Mouse (Mus musculus): ENCODE results near the gene Kctd12. TPM values are rescaled to one million over a fixed set of nuclear protein-coding genes. Genes with fewer than 3 reads are reported as not detected.

Kctd12 gene
- total RNA-seq (2021), result 10 to 100 TPM; 48.1 to 51.1 TPM
- long read RNA-seq, experiment 1, full-length matches to known transcripts, result 4 of 9 reads
- long read RNA-seq, experiment 1, partial matches to known transcripts, result 0 of 9 reads
- long read RNA-seq, experiment 1, other reads (novel, unspliced or antisense), result 5 of 9 reads
- long read RNA-seq, experiment 2, full-length matches to known transcripts, result 4 of 5 reads
- long read RNA-seq, experiment 2, partial matches to known transcripts, result 0 of 5 reads
- long read RNA-seq, experiment 2, other reads (novel, unspliced or antisense), result 1 of 5 reads

DNA sequence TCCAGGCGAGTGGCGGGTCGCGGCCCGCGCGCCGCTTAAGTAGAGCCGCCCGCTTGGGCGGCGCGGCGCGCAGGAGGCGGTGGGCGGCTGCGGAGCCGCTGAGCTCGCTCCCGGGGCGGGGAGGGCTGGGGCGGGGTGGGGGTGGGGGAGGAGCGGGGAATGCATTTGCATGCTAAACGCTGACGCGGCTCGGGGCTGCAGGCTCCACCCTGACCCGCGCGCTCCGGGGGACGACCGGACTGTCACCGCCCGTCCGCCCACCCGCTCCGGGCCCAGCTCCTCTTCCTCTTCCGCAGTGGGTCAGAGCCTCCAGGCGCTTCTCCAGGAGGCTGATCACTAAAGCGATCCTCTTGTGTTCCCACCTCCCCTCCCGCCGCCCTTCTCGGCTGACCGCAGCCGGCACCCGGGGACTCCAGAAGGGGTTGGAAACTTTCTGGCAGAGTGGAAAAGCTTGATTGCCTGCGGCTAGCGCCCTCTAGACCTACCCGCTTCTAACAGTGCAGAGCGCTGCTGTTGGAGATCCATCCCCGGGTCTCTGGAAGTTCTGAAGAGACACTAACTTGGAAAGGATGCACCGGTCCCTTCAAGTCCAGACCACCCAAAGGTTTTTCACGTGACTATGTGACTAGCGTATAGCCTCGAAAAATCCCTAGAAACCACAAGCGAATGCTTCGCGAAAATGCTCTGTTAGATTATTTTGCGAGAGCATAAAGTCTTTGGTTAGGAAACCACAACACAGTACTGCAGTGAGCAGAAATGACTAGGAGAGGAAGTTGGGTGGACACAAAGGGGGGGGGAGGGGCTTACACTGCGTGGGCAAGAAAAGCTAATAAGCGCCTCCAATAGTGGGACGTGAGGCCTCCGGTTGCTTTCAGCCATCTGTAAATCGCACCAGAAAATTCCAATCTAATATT is at the start of gene Kctd12:
Kctd12 (minus strand) TSS at position 11 of the 914 bp plus-strand sequence.
- peak; percentile 60 to 76 for DNase-seq (ENCODE audit: low spot score in 2 of 2)

DNA sequence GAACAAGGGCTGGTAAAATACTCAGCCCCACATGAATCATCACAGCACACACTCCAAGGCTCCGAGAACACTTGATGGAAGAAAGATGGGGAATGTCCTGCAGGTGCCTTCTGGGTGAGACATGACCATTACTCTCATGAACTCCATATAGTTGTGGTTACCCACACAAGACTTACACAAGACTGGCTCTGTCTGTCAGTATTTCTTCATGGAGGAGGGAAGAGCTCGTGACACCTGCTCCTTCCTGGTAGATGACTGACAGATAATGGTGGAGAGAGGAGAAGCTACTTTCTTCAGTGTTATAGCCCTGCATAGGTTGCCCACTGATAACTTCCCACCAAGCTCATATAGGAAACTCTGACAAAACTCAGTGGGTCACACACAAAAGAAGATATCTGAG is 46.8 kb upstream of the Kctd12 start:
- DNase-seq (ENCODE audit: low spot score in 2 of 2), result no peak

DNA sequence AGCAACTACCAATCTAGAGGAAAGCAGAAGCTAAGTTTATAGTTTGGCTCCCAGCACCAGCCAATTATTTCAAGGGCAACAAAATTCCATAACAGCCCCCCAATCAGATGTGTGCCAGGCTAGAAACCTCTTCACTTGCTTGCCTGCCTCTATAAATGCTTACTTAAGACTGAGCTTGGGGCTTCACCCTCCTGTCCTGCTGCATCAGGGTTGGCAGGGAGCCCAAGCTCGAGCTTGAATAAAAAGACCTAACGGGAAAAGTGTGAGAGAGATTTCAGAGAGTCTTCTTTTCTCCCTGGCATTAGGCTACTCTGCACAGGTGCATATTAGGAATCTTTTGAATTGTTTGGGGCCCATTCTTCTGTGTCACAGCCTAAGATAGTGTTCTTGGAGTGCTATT is 37.6 kb upstream of the Kctd12 start:
- no peak for DNase-seq (ENCODE audit: low spot score in 2 of 2)

DNA sequence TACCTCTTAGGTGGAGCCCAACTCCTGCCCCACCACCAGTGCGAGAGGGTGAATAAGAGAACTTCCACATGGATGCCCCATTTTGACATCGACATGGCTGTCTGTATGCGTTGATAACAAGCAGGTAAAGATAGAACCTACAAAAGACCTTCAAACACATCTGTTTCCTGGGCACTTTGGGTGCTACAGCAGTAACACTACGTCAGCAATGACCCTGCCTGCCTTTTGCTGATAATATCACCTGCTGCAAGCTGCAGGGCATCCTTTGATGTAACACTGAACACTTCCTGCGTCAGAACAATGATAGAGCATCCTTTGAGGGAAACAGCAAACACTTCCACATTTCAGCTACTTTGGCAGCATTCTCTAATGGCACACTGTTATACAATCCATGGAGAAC is 34.6 kb upstream of the Kctd12 start:
- DNase-seq (ENCODE audit: low spot score in 2 of 2), result no peak

DNA sequence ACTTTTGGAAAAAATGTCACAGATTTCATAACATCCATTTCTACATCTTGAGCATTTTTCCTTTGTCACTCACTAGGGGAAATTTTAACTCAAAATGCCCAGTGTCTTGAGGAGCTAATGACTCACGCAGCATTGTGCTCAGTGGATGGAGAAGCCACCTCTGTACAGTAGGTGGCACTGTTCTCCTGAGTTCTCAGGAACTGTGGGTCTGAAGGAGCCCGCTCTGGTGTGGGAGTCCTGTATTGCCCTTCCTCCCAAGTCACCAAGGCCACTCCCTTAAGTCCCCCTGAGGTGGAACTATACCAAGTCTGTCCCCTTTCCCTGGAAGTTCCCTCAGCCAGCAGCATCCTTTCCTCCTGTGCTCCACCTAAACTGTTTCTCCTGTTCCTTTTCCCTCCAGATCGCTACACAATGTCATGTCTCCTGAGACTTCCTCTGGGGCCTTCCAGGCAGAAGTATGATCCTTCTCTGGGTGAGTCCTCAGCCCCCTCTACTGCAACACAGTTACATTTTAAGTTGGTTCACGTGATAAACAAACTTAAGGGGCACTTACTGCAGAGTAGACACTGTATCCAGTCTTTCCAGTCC is 30.2 kb upstream of the Kctd12 start:
- peak; percentile 67 to 69 for DNase-seq (ENCODE audit: low spot score in 2 of 2)

DNA sequence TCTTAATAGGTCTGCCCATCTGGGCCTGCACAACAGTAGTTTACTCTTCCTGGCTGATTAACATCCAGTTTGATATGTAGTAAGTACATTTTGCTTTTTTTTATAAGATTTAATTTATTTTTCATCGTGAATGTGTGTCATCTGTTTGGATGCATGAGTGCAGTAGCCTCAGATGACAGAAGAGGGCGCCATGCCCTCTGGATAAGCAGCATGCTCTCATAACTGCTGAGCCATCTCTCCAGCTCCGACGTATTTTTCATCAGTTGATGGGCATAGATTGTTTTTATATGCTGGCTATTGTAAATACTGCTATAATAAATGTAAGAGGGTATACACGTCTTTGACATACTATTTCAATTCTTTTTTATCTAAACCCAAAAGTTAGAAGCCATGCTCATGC is 29.3 kb upstream of the Kctd12 start:
- peak; percentile 22 to 35 for DNase-seq (ENCODE audit: low spot score in 2 of 2)

DNA sequence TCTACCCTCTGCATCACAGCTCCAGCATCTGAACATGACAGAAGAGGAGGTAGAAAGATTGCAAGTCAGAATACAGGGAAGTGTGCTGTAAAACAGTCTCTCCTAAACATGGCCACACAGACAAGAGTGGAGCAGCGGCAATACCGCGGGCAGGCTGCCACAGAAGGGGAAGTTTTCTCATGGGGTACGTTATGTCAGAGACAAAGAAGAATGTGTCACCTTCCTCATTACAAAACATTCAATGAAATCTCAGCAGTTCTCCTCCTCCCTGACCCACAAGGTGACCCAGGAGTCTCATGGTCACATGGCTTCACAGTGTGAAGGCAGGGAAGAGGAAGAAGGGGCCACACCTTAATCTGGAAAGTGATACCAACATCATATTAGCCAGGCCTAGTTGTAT is 25.3 kb upstream of the Kctd12 start:
- DNase-seq (ENCODE audit: low spot score in 2 of 2), result no peak

DNA sequence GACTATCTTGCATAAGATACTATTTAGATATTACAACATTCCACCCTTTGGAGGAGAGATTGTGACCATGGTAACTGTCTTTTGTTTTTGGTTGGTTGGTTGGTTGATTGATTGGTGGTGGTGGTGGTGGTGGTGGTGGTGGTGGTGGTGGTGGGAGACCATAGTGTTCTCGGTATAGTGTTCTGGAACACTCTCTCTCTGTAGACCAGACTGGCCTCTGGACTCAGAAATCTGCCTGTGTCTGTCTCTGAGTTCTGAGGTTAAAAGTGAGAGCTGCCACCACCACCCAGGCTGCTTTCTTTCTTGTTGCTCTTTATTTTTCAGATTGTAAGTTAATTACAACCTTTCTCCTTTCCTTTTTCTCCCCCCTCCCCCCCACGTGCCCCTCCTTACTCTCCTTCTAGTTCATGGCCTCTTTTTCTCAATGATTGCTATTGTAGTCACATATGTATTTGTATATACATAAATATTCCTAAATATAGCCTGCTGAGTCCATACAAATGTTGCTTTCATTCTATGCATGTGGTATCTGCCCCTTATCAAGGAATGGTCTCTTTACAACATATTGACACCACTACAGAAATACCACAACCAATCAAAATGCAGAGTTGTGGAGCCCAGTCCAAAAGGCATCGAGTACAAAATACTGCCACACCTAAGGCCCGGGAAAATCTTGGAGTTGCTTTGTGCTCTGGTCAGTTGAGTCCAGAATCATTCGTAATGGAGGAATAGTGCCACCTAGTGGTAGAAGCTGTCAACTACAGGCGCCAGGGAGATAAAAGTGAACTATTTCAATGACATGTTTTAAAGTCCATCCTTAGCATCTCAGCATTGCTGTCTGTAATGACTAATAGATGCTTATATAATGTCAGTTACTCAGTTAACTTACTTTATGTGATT is 12.5 kb upstream of the Kctd12 start:
- DNase-seq (ENCODE audit: low spot score in 2 of 2), result peak; percentile 77 to 83

DNA sequence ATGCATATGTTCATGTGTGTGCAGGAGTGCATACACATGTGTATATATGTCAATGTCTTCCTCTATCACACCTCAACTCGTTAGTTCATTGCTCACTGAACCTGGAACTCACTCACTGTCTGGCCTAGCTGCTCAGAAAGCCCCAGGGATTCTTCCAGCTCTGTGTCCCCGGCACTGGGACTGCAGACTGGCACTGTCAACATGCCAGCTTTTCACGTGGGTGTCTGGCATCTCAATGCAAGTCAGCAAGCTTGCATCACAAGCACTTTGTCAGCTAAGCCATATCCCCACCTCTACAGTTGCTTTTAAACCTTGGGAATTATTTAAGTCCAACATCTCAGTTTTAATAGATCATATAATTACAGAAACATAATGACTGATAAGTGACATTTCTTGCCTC is 8.3 kb upstream of the Kctd12 start:
- DNase-seq (ENCODE audit: low spot score in 2 of 2), result no peak

DNA sequence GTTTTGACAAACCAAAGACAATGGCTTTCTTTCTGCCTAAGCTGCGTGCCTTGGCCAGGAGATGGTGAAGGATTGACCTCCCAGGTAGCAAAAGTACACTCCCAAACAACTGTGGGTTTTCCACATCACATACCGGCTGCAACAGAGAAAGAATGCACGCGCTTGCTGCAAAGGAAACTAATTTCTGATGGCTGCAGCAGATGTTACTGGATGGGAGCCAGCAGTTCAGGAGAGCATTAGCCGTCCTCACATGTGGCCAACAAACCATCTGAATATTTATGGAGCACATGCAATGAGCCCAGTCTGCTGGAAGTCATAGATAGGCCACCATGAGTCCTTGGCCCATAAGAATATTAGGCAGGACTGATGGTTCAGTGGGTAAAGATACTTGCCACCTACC is 7.4 kb upstream of the Kctd12 start:
- no peak for DNase-seq (ENCODE audit: low spot score in 2 of 2)

DNA sequence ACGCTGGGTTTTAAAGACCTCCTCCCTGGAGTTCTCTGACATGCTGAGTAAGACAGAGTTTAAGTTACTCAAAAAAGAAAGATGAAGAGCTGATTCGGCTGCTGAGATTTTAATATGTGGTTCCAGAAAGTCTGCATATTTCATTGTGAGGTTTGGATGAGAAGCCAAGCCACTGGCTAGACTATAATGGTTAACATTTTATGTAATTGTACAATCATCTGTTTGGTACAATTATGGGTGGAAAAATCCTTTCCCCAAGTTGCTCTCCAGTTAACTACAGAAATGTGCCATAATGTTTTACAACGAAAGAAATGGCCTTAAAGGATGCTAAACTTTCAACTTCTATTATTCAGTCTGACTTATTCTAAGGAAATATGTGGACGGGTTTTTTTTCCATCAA is 6.8 kb upstream of the Kctd12 start:
- DNase-seq (ENCODE audit: low spot score in 2 of 2), result no peak

DNA sequence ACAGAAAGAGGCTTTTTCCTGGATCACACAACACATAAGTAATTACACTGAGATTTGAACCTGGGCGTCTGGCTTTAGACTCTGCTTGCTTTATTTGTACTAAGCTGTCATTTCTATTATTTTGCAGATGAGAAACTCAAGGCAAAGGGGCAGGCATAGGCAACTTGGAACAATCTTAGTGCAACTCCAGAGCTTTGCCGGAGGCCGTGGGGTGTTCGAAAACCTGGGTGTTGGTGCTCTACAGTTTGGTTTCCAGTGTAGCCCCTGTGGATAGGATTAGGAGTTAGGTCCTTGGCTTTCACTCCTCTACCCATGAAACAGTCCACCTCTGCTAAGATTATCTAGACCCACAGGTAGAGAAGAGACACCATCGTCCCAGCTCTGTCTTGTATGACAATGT is 5.2 kb upstream of the Kctd12 start:
- no peak for DNase-seq (ENCODE audit: low spot score in 2 of 2)

DNA sequence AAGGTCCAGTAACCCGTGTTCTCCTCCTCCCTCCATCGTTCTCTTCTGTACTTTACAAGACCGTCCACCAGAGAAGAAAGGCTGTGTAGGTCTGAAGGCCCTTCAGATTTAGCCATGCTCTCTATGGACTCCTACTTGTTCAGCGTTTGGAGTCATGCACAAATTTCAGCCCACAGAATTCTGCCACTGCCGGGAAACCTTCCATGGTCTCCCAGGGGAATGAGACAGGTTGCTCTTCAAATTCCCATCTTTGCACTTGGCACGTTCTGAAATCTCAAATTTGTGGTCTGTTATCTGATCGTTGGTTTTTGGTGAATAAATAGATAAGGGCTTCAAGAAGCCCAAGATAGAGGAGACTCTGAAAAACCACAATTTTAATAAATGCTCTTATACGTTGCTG is 1.2 kb upstream of the Kctd12 start:
- no peak for DNase-seq (ENCODE audit: low spot score in 2 of 2)

DNA sequence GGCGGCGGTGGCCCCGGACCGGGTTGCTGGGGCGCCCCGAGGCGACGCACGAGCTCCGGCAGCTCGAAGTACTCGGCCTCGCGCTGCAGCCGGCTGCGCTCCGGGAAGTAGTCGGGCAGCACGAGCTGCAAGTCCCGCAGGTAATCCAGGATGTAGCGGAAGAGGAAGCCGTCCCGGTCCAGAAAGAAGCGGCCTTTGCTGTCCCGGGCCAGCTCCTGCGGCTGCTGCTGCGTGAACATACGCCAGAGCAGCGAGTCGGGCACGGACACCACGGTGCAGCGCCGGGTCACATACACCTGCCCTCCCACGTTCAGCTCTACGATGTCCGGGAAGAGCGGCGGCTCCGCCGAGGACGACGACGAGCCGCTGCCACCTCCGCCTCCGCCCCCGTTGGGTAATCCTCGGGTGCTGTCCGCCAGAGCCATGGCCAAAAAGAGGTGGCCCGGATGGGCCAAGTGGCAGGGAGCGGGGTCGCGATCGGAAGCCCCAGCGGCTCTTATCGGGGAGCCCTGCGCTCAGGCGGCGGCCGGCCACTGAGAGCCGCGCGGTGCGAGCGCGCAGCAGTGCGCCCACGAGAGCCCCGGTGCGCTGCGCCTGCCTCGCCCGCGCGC is 316 bp downstream of the Kctd12 start:
- peak; percentile 28 to 56 for DNase-seq (ENCODE audit: low spot score in 2 of 2)

DNA sequence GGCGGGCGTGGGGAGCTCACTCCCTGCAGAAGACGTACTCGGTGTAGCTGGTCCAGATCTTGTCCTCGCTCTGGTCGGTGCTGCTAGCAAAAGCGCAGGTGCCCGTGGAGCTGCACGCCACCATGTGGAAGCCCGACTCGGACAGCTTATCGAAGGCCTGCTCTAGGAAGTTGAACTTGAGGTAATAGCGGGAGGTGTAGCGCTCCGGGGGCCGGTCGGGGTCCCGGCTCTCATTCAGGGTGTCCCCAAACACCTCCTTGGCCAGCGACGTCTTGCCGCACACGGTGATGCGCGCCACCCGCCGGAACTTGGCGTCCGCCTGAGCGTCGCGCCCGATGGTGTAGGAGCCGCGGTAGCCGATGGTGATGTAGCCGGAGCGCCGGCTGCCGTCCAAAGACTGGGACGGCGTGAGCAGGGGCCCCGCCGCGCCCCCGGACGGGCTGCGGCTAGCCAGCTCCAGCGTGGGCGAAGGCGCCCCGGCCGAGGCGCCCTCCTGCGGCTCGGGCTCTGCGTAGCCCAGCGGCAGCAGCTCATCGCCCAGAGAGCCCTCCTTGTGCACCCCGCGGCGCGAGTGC is 909 bp downstream of the Kctd12 start:
- peak; percentile 41 to 74 for DNase-seq (ENCODE audit: low spot score in 2 of 2)

DNA sequence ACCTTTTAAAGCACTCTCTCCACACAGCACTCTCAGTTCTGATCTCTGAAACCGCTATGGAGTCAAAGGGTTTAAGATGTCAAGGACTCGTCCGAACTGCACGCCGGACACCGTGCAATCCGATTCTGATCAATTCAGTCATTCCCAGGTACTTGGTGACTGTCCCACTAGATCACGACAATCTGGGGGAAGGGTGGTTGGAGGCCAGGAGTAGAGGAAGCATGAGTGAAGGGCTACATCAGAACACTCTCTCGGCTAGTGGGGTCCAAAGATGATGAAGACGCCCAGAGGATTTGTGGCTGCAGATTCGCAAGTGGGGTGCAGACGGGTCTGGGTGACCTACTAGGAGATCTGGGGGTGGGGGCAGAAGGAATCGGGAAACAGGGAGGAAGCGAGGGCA is 1.5 kb downstream of the Kctd12 start:
- no peak for DNase-seq (ENCODE audit: low spot score in 2 of 2)

DNA sequence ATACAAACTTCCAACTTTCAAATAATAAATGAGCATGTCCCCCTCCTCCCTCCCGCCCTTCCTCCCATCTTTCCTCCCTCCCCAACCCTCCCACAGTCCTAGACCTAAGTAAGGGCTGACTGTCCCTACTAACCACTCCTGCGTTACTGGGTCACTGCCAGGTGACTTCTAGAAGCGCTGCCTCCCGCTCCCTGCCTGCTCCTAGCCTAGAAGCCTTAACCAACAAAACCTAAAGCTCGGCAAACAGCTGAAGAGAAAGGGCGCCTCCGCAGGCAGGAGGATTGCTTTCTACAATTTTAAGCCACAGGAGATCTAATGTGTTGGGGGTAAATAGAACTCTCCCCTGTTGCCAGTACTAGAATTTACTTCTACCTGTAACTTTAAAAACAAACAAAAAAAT is 2.0 kb downstream of the Kctd12 start:
- DNase-seq (ENCODE audit: low spot score in 2 of 2), result peak in 1 of 2 experiments; percentile 17

DNA sequence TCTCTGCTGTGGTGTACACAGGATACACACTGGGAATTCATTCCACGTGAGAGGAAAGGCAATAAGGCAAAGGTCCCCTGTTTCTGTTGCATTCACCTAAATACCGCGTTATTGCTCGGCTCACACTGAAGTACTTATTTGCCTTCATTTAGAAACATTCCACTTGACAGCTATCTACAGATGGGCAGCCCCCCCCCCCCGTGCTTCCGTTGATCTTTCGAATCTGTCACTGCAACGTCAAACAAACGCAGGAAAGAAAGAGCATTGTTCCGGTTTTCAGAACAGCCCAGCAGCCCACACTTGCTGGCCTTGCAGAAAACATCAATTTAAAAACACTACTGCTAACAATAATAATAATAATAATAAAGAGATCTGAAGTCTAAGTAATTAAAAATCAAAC is 2.6 kb downstream of the Kctd12 start:
- no peak for DNase-seq (ENCODE audit: low spot score in 2 of 2)

DNA sequence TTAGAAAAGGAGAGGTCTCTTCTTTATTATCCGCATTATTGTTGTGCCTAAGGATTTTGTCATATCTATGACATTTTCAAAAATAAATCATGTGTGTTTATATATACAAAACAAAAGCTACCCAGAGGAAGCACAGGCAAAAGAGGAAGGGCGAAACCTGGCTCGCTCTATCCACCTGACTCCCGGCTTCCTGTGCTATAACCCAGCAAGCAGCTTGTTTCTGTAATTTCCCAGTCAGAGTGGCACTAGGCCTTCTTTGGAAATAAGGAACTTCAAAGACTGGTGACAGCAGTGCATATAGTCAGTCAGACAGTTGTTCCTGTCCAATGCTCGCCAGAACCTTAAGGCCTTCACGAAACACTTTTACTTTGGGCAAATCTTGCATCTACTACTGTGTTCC is 6.6 kb downstream of the Kctd12 start:
- no peak for DNase-seq (ENCODE audit: low spot score in 2 of 2)

DNA sequence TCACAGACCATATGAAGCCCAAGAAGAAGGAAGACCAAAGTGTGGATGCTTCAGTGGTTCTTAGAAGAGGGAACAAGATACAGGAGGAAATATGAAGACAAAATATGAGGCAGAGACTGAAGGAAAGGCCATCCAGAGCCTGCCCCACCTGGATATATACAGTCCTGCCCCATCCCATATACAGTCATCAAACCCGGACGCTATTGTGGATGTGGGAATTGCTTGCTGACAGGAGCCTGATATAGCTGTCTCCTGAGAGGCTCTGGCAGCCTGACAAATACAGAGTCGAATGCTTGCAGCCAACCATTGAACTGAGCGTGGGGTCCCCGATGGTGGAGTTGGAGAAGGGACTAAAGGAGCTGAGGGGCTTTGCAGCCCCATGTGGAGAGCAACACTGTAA is 13.6 kb downstream of the Kctd12 start:
- DNase-seq (ENCODE audit: low spot score in 2 of 2), result no peak

Data from left cerebral cortex, adult 18-20 months (tissue).